Mouse (Mus musculus): ENCODE measurements around the gene Fkbp5. TPM values are rescaled to one million over a fixed set of nuclear protein-coding genes. Genes with fewer than 3 reads are reported as not detected.

The Fkbp5 gene
- total and polyA plus RNA-seq, 2 experiments = 17.7 to 30.3 TPM

GRCm38 (mm10) chr17:28495832-28496231 lies 21.5 kb downstream of the Fkbp5 start:
- 60% methylated on average over 8 of the region's 8 CpGs for WGBS
- Histone ChIP-seq H3K9ac (ENCODE audit: low read depth, low read length) (no peak overlapping the region), H3K36me3 (ENCODE audit: control insufficient read depth, insufficient read depth, low read length) (no peaks in the 10 kb centered on the region), H3K27ac (replicated peaks; ENCODE audit: insufficient read depth, low read depth, low read length) (no peak overlapping the region), H3K4me3 (ENCODE audit: insufficient read depth, low read depth, low read length) (no peak overlapping the region), H3K27me3 (ENCODE audit: control insufficient read depth, insufficient read depth, low read length) (no peaks in the 10 kb centered on the region), H3K79me2 (ENCODE audit: control insufficient read depth, insufficient read depth, low read length) (no peaks in the 10 kb centered on the region), H3K4me1 (ENCODE audit: control insufficient read depth, insufficient read depth, low read length) (peaks cover 3% of the 10 kb centered on the region; the same call in 1 of the 2 replicates)
- peak; percentile 51 for DNase-seq (ENCODE audit: extremely low read depth, low read depth, low spot score)
- no peak for TF ChIP-seq CTCF (IDR thresholded peaks at IDR 0.05; ENCODE audit: low read depth, low read length)

DNA sequence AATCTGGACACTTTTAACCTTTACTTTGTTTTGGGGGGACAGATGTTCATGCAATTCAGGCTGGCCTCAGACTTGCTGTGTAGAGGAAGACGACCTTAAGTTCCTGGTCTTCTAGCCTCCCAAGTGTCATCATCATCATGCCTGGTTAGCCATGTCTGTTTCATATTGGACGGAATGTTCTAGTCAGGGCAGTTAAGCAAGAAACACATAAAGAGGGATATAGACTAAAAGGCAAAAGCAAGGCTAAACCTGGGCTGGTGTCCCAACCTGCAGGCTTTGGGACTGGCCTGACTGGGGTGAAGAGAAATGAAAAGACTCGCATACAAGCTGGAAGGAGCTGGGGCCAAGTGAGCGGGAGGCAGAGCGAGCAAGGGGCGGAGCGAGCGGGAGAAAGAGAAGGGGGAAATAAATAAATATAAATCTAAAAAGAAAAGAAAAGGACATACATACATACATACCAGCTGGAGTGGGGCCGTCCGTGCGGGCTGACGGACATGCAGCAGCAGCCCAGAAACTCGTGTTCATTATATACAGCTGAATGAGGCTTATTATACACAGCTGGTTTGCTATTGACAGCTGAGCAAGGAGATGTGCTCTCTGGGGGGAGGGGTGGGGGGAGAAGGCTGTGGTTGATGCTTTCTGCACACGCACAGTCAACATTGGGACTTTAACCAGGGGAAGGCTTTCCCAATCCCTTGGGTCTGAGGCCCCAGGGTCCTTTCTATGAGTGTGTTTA lies 26.1 kb downstream of the Fkbp5 start:
- H3K79me2 ChIP-seq (ENCODE audit: control insufficient read depth, insufficient read depth, low read length) = no peaks in the 10 kb centered on the region
- H3K4me3 ChIP-seq (ENCODE audit: insufficient read depth, low read depth, low read length) = no peak overlapping the region
- no peaks in the 10 kb centered on the region for H3K27me3 ChIP-seq (ENCODE audit: control insufficient read depth, insufficient read depth, low read length)
- 93% methylated on average over 14 of the region's 14 CpGs for WGBS
- H3K36me3 ChIP-seq (ENCODE audit: control insufficient read depth, insufficient read depth, low read length) = no peaks in the 10 kb centered on the region
- TF ChIP-seq POLR2A (IDR thresholded peaks at IDR 0.05; ENCODE audit: extremely low read depth, insufficient read depth, low read length) (no peak), CTCF (IDR thresholded peaks at IDR 0.05; ENCODE audit: low read depth, low read length) (no peak)
- peaks cover 6% of the 10 kb centered on the region; the same call in 1 of the 2 replicates for H3K4me1 ChIP-seq (ENCODE audit: control insufficient read depth, insufficient read depth, low read length)
- no peak overlapping the region for H3K9ac ChIP-seq (ENCODE audit: low read depth, low read length)
- no peak for DNase-seq (ENCODE audit: extremely low read depth, low read depth, low spot score)
- H3K27ac ChIP-seq (replicated peaks; ENCODE audit: insufficient read depth, low read depth, low read length) = no peak overlapping the region

- no peaks in the 10 kb centered on the region for H3K36me3 ChIP-seq (ENCODE audit: control insufficient read depth, insufficient read depth, low read length)
- no peak for DNase-seq (ENCODE audit: extremely low read depth, low read depth, low spot score)
- no peak overlapping the region for H3K27ac ChIP-seq (replicated peaks; ENCODE audit: insufficient read depth, low read depth, low read length)
- 75% methylated on average over 7 of the region's 7 CpGs for WGBS
- peaks cover 3% of the 10 kb centered on the region; the same call in 1 of the 2 replicates for H3K4me1 ChIP-seq (ENCODE audit: control insufficient read depth, insufficient read depth, low read length)
- no peaks in the 10 kb centered on the region; the same call in 1 of the 2 replicates for H3K79me2 ChIP-seq (ENCODE audit: control insufficient read depth, insufficient read depth, low read length)
- no peak overlapping the region for H3K9ac ChIP-seq (ENCODE audit: low read depth, low read length)
- H3K4me3 ChIP-seq (ENCODE audit: insufficient read depth, low read depth, low read length) = no peak overlapping the region
- H3K27me3 ChIP-seq (ENCODE audit: control insufficient read depth, insufficient read depth, low read length) = no peaks in the 10 kb centered on the region
- TF ChIP-seq CTCF (IDR thresholded peaks at IDR 0.05; ENCODE audit: low read depth, low read length) (no peak), POLR2A (IDR thresholded peaks at IDR 0.05; ENCODE audit: extremely low read depth, insufficient read depth, low read length) (no peak)
Observed at GRCm38 (mm10) chr17:28488258-28489013, 28.9 kb downstream of the Fkbp5 start.

GRCm38 (mm10) chr17:28487584-28488257 lies 29.6 kb downstream of the Fkbp5 start:
- Histone ChIP-seq H3K79me2 (ENCODE audit: control insufficient read depth, insufficient read depth, low read length) (no peaks in the 10 kb centered on the region; the same call in 1 of the 2 replicates), H3K4me1 (ENCODE audit: control insufficient read depth, insufficient read depth, low read length) (peaks cover 3% of the 10 kb centered on the region; the same call in 1 of the 2 replicates), H3K4me3 (ENCODE audit: insufficient read depth, low read depth, low read length) (no peak overlapping the region), H3K9ac (ENCODE audit: low read depth, low read length) (no peak overlapping the region), H3K27ac (replicated peaks; ENCODE audit: insufficient read depth, low read depth, low read length) (no peak overlapping the region), H3K36me3 (ENCODE audit: control insufficient read depth, insufficient read depth, low read length) (no peaks in the 10 kb centered on the region), H3K27me3 (ENCODE audit: control insufficient read depth, insufficient read depth, low read length) (no peaks in the 10 kb centered on the region)
- TF ChIP-seq CTCF (IDR thresholded peaks at IDR 0.05; ENCODE audit: low read depth, low read length) = no peak
- no peak for TF ChIP-seq POLR2A (IDR thresholded peaks at IDR 0.05; ENCODE audit: extremely low read depth, insufficient read depth, low read length)
- WGBS = 93% methylated on average over 18 of the region's 18 CpGs
- no peak for DNase-seq (ENCODE audit: extremely low read depth, low read depth, low spot score)

GRCm38 (mm10) chr17:28486720-28487119 lies 30.6 kb downstream of the Fkbp5 start:
- WGBS = 83% methylated on average over 6 of the region's 6 CpGs
- TF ChIP-seq POLR2A (IDR thresholded peaks at IDR 0.05; ENCODE audit: extremely low read depth, insufficient read depth, low read length) (no peak), CTCF (IDR thresholded peaks at IDR 0.05; ENCODE audit: low read depth, low read length) (no peak)
- H3K4me1 ChIP-seq (ENCODE audit: control insufficient read depth, insufficient read depth, low read length) = peaks cover 3% of the 10 kb centered on the region; the same call in 1 of the 2 replicates
- DNase-seq (ENCODE audit: extremely low read depth, low read depth, low spot score) = no peak
- H3K79me2 ChIP-seq (ENCODE audit: control insufficient read depth, insufficient read depth, low read length) = no peaks in the 10 kb centered on the region; the same call in 1 of the 2 replicates
- no peak overlapping the region for H3K4me3 ChIP-seq (ENCODE audit: insufficient read depth, low read depth, low read length)
- no peak overlapping the region for H3K9ac ChIP-seq (ENCODE audit: low read depth, low read length)
- no peaks in the 10 kb centered on the region for H3K36me3 ChIP-seq (ENCODE audit: control insufficient read depth, insufficient read depth, low read length)
- no peaks in the 10 kb centered on the region for H3K27me3 ChIP-seq (ENCODE audit: control insufficient read depth, insufficient read depth, low read length)
- H3K27ac ChIP-seq (replicated peaks; ENCODE audit: insufficient read depth, low read depth, low read length) = no peak overlapping the region

Data from liver, adult 2 months (tissue).